Mouse (Mus musculus): Measurements from ENCODE around the gene Kdm5a.

The Kdm5a gene

DNA sequence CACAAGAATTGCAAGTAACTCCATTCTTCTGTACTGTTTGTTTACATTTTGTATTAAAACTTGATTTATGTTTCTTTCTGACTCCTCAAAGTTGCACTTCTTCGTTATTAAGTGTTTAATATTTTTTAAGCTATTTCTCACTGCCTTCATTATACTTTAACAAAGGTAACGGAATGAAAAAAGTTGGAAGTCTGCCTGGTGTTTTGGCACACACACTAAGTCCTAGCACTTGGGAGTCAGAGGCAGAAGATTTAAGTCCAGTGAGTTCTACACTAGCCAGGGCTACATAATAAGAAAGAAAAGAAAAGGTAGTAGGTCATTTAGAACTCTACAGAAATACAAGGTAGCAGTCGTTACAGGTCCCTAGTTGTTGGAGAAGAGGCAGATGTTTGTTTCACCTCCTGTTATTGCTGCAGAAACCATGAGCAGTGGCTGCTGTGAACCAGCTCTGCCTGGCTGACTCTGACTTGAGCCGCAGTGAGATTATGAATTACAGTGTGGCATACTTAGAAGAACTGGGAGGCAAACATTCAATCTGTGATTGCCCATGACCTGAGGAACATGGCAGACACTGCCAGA is 78.3 kb downstream of the Kdm5a start:
- DNase-seq = no peak

DNA sequence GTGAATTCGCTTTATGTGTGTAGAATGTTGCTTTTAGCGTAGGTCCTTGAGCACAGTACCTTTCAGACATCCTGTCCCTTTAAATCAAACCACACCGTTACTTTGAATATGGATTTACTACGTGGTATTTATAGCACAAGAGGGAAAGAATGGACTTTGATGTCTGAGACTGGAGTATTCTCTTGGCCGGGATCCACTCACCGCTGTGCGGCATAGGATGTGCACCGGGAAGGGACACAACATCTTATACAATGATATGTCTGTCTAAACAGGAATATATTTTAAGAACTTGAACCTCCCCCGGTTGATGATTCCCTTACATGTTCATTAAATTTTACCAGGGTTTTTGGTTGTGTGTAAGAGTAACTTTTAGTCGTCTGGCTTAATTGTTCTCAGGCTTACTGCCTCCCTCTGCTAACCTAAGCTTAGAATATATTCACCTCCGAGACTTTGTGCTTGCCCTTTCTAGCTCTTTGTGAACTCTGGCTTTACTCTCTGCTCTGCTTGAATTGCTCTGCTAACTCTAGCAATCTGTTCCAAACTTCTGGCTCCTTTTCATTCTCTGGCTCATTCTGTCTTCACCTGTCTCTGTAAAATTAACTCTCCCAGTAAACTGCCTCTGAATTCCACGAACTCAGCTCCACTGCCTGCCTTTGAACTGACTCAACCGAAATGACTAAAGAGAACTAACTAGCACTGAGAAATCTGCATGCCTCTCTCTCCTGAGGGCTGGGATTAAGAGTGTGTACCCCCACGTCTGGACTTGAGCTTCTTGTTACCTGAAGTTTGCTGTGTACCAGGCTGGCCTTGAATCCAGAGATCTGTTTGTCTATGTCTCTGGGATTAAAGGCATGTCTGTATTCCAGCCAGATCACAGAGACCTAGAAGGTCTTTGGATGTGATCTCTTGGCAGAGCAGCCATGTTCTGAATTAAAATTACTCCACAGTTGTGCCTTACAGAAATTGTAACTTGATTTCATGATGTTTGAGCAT is 79.7 kb downstream of the Kdm5a start:
- no peak for DNase-seq

DNA sequence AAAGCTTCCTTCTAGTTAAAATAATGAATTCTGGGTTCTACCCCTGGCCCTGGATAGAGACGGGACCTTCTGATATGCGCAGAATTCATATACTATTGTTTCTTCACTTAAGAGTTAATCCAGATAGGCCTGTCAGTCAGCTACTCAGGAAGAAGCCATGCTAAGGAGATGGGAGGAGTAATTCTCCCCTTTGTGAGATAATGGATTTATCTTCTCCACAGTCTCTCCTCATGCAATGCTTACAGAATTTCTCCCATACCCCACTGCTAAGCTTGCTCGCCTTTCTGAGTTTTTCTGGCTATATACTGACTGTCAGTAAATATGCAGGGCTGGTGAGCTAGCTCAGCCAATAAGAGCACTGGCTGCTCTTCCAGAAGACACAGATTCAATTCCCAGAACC is 86.3 kb downstream of the Kdm5a start:
- no peak for DNase-seq

DNA sequence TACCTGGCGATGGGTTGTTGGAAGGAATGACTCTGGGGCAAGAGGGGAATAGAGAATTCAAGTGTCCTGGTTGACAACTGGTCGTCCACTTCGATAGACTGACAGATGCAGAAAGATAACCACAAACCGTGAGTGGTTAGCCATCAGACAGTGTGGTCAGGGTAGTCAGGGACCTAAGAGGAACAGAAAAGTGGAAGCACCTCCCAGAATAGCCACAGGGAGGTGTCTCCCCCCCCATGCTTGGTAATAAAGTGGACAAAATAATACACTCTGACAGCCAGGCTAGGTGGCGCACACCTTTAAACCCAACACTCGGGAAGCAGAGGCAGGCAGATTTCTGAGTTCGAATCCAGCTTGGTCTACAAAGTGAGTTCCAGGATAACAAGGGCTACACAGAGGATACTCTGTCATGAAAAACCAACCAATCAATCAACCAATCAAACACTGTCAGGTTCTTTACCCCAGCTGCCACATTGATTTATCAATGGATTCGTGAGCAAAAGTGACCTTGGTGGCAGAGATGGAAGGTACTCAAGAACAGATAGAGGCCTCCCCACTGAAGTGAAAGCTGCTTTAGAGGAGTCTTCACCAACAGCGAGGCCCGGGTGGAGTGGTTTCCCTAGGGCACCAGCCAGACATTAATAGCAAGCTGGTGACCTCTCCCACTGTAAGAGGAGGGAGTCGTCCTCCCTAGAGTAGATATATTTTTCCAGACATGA is 88.6 kb downstream of the Kdm5a start:
- DNase-seq = no peak

DNA sequence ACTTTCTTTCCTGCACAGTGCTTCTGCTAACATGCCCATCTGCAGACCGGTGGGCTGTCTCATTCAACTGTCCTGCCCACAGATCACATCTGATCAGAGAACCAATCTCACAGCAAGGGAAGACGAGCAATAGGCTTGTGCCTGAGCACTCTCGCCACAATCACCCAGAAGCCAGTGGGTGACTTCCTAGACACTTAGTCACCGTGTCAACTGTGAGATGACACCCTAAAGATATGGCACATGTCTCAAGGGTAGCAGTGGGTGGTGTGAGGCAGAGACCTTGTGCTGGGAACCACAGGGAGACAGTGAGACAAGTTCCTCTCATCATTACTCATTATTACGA is 89.2 kb downstream of the Kdm5a start:
- DNase-seq = no peak

DNA sequence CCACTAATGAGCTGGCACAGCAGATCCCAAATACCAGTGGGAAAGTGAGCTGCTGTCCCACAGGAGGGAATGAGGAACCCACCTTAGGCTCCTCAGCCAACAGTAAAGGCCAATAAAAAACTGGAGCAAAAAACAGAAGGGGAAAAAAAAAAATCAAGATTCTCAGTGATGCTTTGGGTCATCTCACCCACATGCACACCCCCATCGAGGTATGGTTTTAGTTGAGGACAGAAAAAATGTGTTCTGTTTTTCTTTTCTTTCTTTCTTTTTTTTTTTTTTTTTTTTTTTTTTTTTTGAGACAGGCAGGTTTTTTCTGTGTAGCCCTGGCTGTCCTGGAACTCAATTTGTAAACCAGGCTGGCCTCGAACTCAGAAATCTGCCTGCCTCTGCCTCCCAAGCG is 89.6 kb downstream of the Kdm5a start:
- DNase-seq = no peak

DNA sequence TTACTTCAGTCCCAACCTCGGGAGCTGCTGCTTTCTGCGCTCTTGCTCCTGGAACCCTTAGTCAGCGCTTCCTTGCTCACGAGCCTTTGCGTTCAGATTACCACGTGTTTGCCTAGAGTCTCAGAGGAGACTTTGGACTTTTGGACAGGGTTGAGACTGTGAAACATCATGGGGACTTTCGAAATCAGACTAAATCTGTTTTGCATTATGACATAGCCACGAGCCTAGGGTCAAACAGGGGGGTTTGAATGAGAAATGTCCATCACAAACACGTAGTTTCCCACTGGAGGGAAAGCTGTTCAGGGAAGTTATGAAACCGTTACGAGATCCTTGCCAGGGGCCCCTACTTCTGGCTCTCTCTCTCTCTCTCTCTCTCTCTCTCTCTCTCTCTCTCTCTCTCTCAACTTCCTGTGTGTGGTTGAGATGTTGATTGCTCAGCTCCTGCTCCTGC is 90.7 kb downstream of the Kdm5a start:
- DNase-seq = no peak

DNA sequence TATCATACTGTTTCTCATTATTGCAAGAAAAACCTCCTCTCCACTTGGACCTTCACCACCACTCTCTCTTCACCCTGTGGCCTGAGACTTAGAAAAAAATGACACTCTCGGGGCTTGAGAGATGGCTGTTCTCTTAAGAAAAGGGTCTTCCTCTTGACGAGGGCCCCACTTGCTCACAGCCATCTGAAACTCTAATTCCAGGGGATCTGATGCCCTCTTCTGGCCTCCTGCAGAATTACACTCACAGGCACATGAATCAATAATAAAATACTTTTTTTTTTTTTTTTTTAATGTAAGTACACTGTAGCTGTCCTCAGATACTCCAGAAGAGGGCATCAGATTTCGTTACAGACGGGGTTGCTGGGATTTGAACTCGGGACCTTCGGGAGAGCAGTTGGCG is 93.2 kb downstream of the Kdm5a start:
- DNase-seq = no peak

DNA sequence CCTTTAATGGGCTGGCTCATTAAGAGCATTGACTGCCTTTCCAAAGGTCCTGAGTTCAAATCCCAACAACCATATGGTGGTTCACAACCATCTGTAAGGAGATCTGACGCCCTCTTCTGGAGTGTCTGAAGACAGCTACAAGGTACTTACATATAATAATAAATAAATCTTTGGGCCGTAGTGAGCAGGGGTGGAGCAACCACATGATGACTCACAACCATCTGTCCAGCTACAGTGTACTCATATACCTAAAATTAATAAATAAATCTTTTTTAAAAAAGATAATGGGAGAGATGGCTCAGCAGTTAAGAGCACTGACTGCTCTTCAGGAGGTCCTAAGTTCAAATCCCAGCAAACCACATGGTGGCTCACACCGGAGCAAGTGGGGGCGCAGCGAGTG is 93.8 kb downstream of the Kdm5a start:
- DNase-seq = no peak

DNA sequence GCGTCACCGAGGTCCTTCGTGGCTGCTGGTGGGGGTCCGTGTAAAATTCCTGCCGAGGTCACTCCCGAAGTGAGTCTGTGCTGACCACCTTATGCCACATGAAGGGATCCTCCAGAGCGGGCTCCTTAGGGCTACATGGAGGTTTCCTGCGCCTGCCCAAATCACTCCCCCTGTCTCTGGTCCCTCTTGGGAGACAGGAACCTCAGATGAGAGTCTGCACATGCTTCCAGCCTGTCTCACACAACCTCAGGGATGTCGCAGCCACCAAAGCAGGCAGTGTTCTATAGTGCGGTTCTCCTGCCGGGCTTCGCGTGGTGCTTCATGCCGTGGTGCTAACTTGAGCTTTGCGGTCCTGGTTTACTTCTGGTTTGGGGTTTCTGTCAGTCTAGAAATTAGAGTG is 97.3 kb downstream of the Kdm5a start:
- DNase-seq = no peak

DNA sequence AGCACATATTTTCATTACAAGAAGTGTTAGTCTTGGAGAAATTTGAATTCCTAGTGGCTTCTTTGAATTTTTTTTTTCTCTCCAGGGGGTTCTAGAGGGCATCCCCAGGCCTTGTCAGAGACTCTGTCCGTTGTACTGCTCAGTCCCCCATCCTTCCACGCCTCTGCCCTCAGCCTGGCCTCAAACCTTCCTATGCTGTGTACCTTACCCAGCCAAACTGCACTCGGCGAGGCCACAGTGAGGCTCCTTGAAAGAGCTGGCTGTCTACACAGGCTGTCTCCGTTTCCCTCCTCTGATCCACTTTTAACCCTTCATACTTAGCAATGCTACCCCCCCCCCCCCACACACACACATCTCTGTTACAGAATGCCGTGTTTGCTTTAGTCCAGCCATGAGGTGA is 98.3 kb downstream of the Kdm5a start:
- DNase-seq = no peak

DNA sequence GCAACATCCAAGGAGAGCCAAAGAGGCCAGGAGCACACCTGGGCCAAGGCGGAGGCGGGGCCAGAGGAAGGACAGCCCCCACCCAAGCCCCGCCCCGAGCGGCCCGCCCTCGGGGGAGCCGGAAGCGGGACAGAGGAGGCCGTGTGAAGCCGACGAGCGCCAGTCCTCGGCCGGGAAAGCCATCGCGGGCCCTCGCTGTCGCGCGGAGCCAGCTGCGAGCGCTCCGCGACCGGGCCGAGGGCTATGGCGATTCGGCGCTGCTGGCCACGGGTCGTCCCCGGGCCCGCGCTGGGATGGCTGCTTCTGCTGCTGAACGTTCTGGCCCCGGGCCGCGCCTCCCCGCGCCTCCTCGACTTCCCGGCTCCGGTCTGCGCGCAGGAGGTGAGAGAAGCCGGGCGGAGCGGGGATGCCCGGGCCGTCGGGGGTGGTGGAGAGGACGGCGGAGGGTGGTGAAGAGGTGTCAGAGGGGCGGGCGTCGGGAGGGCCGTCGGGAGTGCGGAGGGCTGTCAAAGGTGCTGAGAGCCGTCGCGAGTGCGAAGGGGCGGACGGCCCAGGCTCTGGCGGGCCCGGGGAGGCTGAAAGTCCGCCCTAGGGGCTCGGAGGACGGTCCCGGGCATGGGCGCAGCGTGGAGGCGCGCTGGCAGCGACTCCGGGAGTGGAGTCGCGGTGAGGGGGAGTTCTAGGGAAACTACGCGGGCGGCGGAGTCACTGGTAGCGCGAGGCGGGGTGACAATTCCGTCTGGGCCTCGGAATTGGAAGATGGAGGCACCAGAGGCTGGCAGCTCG is 99.4 kb downstream of the Kdm5a start, which contains the start of gene Il17ra:
TSS of gene Il17ra (plus strand) at position 162 of the 786 bp plus-strand sequence.
- DNase-seq = peak; percentile 81

DNA sequence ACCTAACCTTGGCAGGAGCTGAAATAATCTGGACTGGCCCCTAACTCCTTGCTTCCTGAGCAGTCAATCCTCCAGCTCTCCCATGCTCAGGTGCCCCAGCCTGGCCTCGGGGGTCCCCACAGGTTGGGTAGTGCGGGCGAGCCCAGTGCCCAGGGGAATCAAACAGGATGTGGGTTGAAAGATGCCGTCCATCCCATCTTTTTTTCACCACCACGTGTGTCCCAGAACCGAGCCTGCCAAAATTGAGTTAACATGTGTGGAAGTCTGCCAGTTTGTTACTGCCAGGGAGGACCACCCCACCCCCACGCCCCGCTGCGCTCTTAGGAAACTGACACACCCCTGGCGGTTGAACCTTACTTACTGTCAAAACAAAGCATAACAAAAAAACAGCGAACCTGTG is 100.0 kb downstream of the Kdm5a start:
- no peak for DNase-seq

DNA sequence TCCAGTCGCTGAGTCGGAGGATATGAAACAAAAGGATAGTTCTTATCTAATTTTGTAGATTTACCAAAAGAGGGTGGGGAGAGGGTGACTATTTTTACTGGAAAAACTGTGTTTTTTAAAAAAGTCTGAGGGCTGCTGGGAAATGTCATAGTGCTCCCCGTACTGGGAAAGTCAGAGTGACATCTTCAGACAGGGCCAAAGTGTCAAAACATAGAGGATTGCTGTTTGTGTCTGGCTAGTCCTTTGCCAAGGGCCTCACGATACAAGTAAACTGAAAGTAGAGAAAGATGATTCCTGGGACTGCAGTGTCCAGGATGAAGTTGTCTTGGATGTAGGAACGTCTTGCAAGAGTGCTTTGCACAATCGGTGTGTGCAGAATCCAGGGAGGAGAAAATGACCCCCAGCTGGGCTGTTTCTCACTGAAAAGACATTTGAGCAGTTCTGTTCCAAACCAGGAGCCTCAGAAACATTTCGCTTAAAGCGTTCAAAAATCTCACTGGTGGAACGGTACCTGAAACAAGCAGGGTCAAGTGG is 100.5 kb downstream of the Kdm5a start:
- DNase-seq = no peak

DNA sequence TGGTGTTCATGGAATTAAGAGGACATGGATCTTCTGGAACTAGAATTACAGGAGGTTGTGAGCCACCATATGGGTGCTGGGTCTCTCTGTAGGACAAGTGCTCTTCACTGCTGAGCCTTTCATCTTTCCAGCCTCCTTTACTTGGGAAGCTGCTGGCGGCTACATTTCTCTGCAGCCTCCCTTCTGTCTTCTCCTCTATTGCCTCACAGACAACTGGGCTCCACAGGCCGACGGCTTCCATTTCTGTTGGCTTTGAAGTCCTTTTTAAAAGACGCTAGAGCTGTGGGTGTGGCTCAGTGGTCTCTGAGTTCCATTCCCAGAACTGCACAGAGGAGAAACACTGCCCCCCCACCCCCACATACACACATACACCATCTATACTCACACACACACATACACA is 101.5 kb downstream of the Kdm5a start:
- no peak for DNase-seq

DNA sequence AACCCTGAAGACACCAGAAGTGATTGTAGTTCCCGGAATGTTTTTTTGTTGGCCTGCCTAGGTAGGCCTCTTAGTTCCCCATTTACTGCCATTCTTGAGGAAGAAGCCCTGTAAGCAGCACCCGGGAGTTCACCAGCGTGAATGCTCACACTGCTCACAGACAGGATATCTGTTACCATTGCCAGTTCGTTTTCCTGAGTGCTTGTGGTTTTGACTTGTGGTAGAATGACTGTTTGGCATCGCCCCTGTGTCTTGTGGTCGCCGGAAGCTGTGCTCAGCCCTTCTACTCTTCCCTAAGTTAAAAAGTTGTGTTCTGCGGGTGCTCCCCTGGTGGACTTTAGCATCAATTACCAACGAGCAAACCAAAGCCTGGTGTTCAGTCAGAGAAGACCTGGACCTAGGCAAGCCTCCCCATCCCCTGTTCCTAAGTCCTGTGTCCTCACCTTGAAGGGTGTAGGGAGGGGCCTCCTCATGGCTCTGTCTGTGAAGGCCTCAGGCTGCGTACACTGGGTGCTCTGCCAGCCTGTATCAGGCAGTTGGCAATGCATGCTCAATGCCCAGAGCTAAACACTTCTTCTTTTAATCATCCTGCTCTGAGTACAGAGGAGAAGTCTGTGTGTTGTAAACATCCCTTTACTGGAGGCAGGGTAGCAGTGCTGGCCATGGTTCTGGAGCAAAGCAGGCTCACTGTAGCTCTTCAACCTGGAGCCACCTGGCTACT is 102.8 kb downstream of the Kdm5a start:
- DNase-seq = no peak

DNA sequence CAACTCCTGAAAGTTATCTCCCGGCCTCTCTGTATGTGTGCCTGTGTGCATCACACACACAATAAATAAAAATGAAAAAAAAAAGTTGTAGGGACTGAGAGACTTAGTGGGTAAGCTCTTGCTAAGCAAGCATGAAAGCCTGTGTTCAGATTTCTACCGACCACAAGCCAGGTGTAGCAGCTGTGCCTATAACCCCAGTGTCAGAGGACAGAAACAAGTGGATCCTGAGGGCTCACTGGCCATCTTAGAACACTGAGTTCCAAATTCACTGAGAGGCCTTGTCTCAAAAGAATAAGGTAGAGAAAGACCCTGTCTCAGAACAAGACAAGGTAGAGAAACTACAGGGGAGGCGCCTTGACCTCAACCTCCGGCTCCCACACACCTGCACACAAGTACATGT is 104.3 kb downstream of the Kdm5a start:
- DNase-seq = no peak

DNA sequence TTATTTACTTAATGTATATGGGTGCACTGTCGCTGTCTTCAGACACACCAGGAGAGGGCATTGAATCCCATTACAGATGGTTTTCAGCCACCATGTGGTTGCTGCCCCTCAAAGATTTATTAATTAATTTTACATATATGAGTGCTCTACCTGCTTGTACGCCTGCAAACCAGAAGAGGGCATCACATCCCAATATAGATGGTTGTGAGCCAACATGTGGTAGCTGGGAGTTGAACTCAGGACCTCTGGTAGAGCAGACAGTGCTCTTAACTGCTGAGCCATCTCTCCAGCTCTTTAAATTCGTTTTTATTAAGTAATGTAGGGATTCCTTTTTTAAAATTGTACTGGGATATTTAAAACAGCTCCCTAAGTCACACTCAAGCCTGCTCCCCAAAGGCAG is 105.3 kb downstream of the Kdm5a start:
- no peak for DNase-seq

DNA sequence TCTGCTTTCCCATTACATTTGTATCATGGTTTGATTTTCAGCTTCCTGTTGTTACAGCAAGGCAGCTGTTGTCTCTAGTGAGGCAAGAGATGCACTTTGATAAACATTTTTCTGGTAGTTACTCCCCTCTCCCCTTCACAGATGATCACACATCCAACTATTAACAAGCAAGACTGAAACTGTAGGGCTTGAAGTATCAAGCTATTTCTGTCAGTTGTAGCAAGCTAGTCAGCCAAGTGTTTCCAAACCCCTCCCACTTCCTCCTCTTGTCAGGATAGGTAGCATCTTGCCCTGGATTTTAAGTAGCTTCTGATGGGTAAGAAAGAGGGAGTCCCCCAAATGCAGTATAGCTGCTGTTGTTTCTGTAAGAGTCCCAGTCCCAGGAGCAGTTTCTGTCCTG is 105.8 kb downstream of the Kdm5a start:
- DNase-seq = no peak

DNA sequence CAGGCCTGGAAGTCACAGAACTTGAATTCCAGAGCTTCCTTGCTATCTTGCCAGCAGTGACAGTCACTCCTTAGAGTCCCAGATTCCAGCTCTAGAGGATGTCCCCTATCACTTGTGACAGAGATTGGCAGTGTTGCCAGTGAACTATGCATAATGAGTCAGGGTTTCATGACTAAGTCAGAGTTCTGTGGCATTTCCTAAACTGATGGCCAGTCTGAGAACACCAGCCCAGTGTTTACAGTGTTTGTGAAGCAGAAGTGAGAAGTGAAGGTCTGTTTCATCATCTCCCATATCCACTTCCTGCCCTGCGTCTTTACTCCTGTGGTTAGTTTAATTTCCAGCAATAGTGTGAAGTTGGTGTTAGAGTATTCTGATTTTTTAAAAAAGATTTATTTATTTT is 106.7 kb downstream of the Kdm5a start:
- DNase-seq = no peak

DNA sequence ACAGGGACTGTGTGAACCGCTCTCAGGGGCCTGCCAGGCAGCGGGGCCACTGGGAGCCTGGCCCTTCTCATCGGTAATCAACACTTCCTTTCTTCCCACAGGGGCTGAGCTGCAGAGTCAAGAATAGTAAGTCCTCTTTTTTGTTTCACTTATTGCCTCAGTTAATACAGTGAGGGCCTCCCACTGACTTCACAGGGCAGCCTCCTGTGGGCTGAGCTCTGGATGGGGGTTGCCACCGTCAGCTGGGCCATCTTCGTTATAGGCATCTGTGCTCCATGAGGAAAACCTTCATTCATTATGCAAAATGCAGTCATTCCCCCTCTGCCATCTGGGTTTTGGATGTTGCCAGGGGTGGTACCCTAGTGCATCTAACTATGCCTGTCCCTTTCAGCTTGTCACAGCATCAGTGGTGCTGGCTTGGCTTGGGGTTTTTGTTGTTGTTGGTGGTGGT is 108.1 kb downstream of the Kdm5a start:
- no peak for DNase-seq
